Mouse (Mus musculus): Measurements from ENCODE around the gene Gdpgp1.

Gene Gdpgp1

GRCm38 (mm10) chr7:80227065-80227464 is 5.6 kb upstream of the Gdpgp1 start:
- no peak for DNase-seq (ENCODE audit: low read depth)

GRCm38 (mm10) chr7:80230196-80230595 is 2.5 kb upstream of the Gdpgp1 start:
- no peak for DNase-seq (ENCODE audit: low read depth)

- DNase-seq (ENCODE audit: low read depth), result no peak
Measured at GRCm38 (mm10) chr7:80231971-80232488, 635 bp upstream of the Gdpgp1 start.

GRCm38 (mm10) chr7:80233799-80234198 is 1.1 kb downstream of the Gdpgp1 start:
- DNase-seq (ENCODE audit: low read depth), result no peak

- no peak for DNase-seq (ENCODE audit: low read depth)
Measured at GRCm38 (mm10) chr7:80238542-80238941, 5.9 kb downstream of the Gdpgp1 start.

GRCm38 (mm10) chr7:80241661-80242060 is 9.0 kb downstream of the Gdpgp1 start:
- DNase-seq (ENCODE audit: low read depth), result no peak

- DNase-seq (ENCODE audit: low read depth), result no peak
Measured at GRCm38 (mm10) chr7:80244851-80245250, 12.2 kb downstream of the Gdpgp1 start.

GRCm38 (mm10) chr7:80246148-80246721 is 13.6 kb downstream of the Gdpgp1 start, which contains the start of gene Ttll13:
Ttll13 (plus strand) TSS chr7:80246376.
- DNase-seq (ENCODE audit: low read depth), result peak; percentile 93

GRCm38 (mm10) chr7:80246859-80247258 is 14.2 kb downstream of the Gdpgp1 start:
- DNase-seq (ENCODE audit: low read depth), result no peak

- no peak for DNase-seq (ENCODE audit: low read depth)
Measured at GRCm38 (mm10) chr7:80252437-80252836, 19.8 kb downstream of the Gdpgp1 start.

- no peak for DNase-seq (ENCODE audit: low read depth)
Measured at GRCm38 (mm10) chr7:80252886-80253285, 20.2 kb downstream of the Gdpgp1 start.

- DNase-seq (ENCODE audit: low read depth), result no peak
Measured at GRCm38 (mm10) chr7:80255981-80256380, 23.3 kb downstream of the Gdpgp1 start.

- DNase-seq (ENCODE audit: low read depth), result no peak
Measured at GRCm38 (mm10) chr7:80257706-80258105, 25.0 kb downstream of the Gdpgp1 start.

GRCm38 (mm10) chr7:80260625-80261371 is 28.1 kb downstream of the Gdpgp1 start, which contains the start of gene Ngrn:
Ngrn (plus strand) TSS chr7:80261215.
- DNase-seq (ENCODE audit: low read depth), result peak; percentile 70

GRCm38 (mm10) chr7:80261372-80261990 is 28.8 kb downstream of the Gdpgp1 start:
- no peak for DNase-seq (ENCODE audit: low read depth)

- no peak for DNase-seq (ENCODE audit: low read depth)
Measured at GRCm38 (mm10) chr7:80264606-80265005, 31.9 kb downstream of the Gdpgp1 start.

GRCm38 (mm10) chr7:80267764-80268163 is 35.1 kb downstream of the Gdpgp1 start:
- DNase-seq (ENCODE audit: low read depth), result no peak

GRCm38 (mm10) chr7:80268897-80269750 is 36.5 kb downstream of the Gdpgp1 start, which contains the start of gene Vps33b:
Vps33b (plus strand) TSS chr7:80269649.
- DNase-seq (ENCODE audit: low read depth), result peak; percentile 62

- DNase-seq (ENCODE audit: low read depth), result no peak
Measured at GRCm38 (mm10) chr7:80269751-80270255, 37.1 kb downstream of the Gdpgp1 start.

- DNase-seq (ENCODE audit: low read depth), result no peak
Measured at GRCm38 (mm10) chr7:80273456-80273855, 40.8 kb downstream of the Gdpgp1 start.

- DNase-seq (ENCODE audit: low read depth), result no peak
Measured at GRCm38 (mm10) chr7:80276374-80276773, 43.7 kb downstream of the Gdpgp1 start.

- no peak for DNase-seq (ENCODE audit: low read depth)
Measured at GRCm38 (mm10) chr7:80280032-80280431, 47.4 kb downstream of the Gdpgp1 start.

Data from fibroblast of lung, adult 2 months (primary cell).